In genomic region chr1:93756154-93756553, GRCm38 (mm10) we compare ENCODE assay signal across 1 mouse cellular context.
TF ChIP-seq lines count a peak whose summit lies in the region.

No protein-coding gene starts in this region.

TF ChIP-seq in MEL, 35 proteins besides CTCF, POLR2A, EP300 and RAD21:
- TF ChIP-seq ZMIZ1 (IDR thresholded peaks at IDR 0.05; ENCODE audit: low read depth, low read length) = no peak
- peak; percentile 35; the same call in 1 of the 2 replicates for TF ChIP-seq RCOR1 (IDR thresholded peaks at IDR 0.05; ENCODE audit: low read depth, low read length)
- TF ChIP-seq ETS1 (IDR thresholded peaks at IDR 0.05; ENCODE audit: low read depth, low read length) = peak; percentile 68
- peak; percentile 67 for TF ChIP-seq TAL1 (IDR thresholded peaks at IDR 0.05; ENCODE audit: low read length)
- TF ChIP-seq HCFC1 (IDR thresholded peaks at IDR 0.05; ENCODE audit: low read depth, low read length) = no peak
- TF ChIP-seq SIN3A (IDR thresholded peaks at IDR 0.05; ENCODE audit: low read length) = 0 out of 2 replicates have a peak, but pooled peaks have one; percentile 44
- no peak for TF ChIP-seq MYB (IDR thresholded peaks at IDR 0.05; ENCODE audit: low read depth, low read length)
- TF ChIP-seq TCF12 (IDR thresholded peaks at IDR 0.05; ENCODE audit: low read depth, low read length) = peak; percentile 80
- peak; percentile 35; the same call in 1 of the 2 replicates for TF ChIP-seq MXI1 (IDR thresholded peaks at IDR 0.05; ENCODE audit: low read depth, low read length)
- TF ChIP-seq GATA1 (IDR thresholded peaks at IDR 0.05; ENCODE audit: low read depth, low read length) = peak; percentile 62
- TF ChIP-seq ZNF384 (IDR thresholded peaks at IDR 0.05; ENCODE audit: low read depth, low read length) = peak; percentile 78
